Mouse (Mus musculus) kidney, embryonic 16.5 days (tissue): ENCODE measurements around the gene Elob. TPM values are rescaled to one million over a fixed set of nuclear protein-coding genes. Genes with fewer than 3 reads are reported as not detected.

Experiments used
- ATAC-seq: fragments of 200-750 bp; cut with Nextera tagmentation; 2 replicates; pipeline ENCODE4 v1.8.0; 2017; ENCODE audit warnings: moderate TSS enrichment; ENCODE audit not compliant: low FRiP score, low TSS enrichment
- H3K27ac ChIP-seq: fragments of 300-500 bp; sonication (generic); 2 replicates; pipeline ENCODE4 v1.5.1; 2014; ENCODE audit warnings: low read length
- H3K27me3 ChIP-seq: fragments of 300-500 bp; sonication (generic); 2 replicates; pipeline ENCODE4 v1.6.1; 2014; ENCODE audit warnings: low read length, control low read depth, mixed read lengths; ENCODE audit not compliant: insufficient read depth
- H3K36me3 ChIP-seq: fragments of 300-500 bp; sonication (generic); 2 replicates; pipeline ENCODE4 v1.6.1; 2014; ENCODE audit warnings: low read length, control low read depth, mixed read lengths; ENCODE audit not compliant: insufficient read depth
- H3K4me1 ChIP-seq: fragments of 300-500 bp; sonication (generic); 2 replicates; pipeline ENCODE4 v1.6.1; 2014; ENCODE audit warnings: low read length, control low read depth, mixed read lengths; ENCODE audit not compliant: insufficient read depth
- H3K4me2 ChIP-seq: fragments of 300-500 bp; sonication (generic); replicated peaks from 2 replicates; pipeline ENCODE4 v1.6.1; 2014; ENCODE audit warnings: low read depth, low read length
- H3K4me3 ChIP-seq: fragments of 300-500 bp; sonication (generic); 2 replicates; pipeline ENCODE4 v1.5.1; 2014; ENCODE audit warnings: mild to moderate bottlenecking, low read length
- H3K9ac ChIP-seq: fragments of 300-500 bp; sonication (generic); replicated peaks from 2 replicates; pipeline ENCODE4 v1.6.1; 2014; ENCODE audit warnings: low read length
- H3K9me3 ChIP-seq: fragments of 300-500 bp; sonication (generic); 2 replicates; pipeline ENCODE4 v1.6.1; 2016; ENCODE audit warnings: low read length, control low read depth
- WGBS: fragments of 180-500 bp; shearing (Covaris S2); extraction: QIAGEN DNeasy Blood & Tissue Kit; methylation state at CpG from one replicate; pipeline ENCODE4 v1.1.7; 2014; 5-methylcytosine and 5-hydroxymethylcytosine counted together
- polyA plus RNA-seq: library from polyadenylated mRNA; unstranded; fragments of >200 nt; fragmentation: Nextera tagmentation; extraction: Ambion mirVana; gene quantifications from 2 replicates; pipeline ENCODE4 v1.2.1, GENCODE M21; 2015

Gene Elob
- polyA plus RNA-seq, 1 experiment from 2014 or later = 954 TPM

GRCm38 (mm10) chr17:23854229-23854765 lies 25.4 kb upstream of the Elob start:
- no peaks in the 10 kb centered on the region for H3K36me3 ChIP-seq
- 87% methylated on average over 10 of the region's 10 CpGs for WGBS
- no peak overlapping the region for H3K4me2 ChIP-seq
- ATAC-seq = no peak
- no peaks in the 10 kb centered on the region for H3K9me3 ChIP-seq
- H3K9ac ChIP-seq = no peak overlapping the region
- H3K4me3 ChIP-seq = no peak overlapping the region
- H3K27ac ChIP-seq = no peak overlapping the region
- no peaks in the 10 kb centered on the region for H3K4me1 ChIP-seq
- H3K27me3 ChIP-seq = no peaks in the 10 kb centered on the region

DNA sequence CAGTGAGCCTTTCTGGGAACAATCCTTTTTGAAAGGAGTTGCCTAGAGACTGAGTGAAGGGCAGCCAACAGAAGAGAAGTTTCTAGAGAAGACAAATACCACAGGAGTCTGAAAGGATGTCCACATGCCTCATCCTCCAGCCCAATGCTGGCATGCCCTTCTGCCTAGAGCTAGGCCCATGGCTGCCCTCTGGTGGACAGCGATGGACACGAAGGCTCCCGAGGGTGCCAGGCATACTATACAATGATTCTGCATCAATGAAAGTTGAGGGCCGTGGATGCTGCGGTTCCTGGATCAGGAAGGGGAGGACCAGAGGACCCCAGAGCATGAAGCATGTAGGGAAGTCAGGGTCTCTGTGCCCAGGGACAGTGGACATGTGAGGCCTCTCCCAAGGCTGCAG lies 24.4 kb upstream of the Elob start:
- no peaks in the 10 kb centered on the region for H3K9me3 ChIP-seq
- WGBS = 26% methylated on average over 5 of the region's 5 CpGs
- no peaks in the 10 kb centered on the region for H3K4me1 ChIP-seq
- no peak overlapping the region for H3K4me2 ChIP-seq
- no peak for ATAC-seq
- no peak overlapping the region for H3K27ac ChIP-seq
- no peaks in the 10 kb centered on the region for H3K27me3 ChIP-seq
- H3K36me3 ChIP-seq = no peaks in the 10 kb centered on the region
- no peak overlapping the region for H3K4me3 ChIP-seq
- H3K9ac ChIP-seq = no peak overlapping the region

- H3K36me3 ChIP-seq = no peaks in the 10 kb centered on the region
- no peak overlapping the region for H3K4me3 ChIP-seq
- H3K27me3 ChIP-seq = no peaks in the 10 kb centered on the region
- no peak overlapping the region for H3K9ac ChIP-seq
- no peak overlapping the region for H3K4me2 ChIP-seq
- no peaks in the 10 kb centered on the region for H3K4me1 ChIP-seq
- WGBS = 52% methylated on average over 18 of the region's 19 CpGs
- H3K27ac ChIP-seq = no peak overlapping the region
- no peak for ATAC-seq
- H3K9me3 ChIP-seq = no peaks in the 10 kb centered on the region
Measured at GRCm38 (mm10) chr17:23850853-23851749, 22.2 kb upstream of the Elob start.

GRCm38 (mm10) chr17:23850028-23850427 lies 21.1 kb upstream of the Elob start:
- Histone ChIP-seq H3K27me3 (no peaks in the 10 kb centered on the region), H3K9me3 (no peaks in the 10 kb centered on the region), H3K36me3 (no peaks in the 10 kb centered on the region), H3K4me1 (no peaks in the 10 kb centered on the region), H3K9ac (no peak overlapping the region), H3K4me3 (no peak overlapping the region), H3K27ac (no peak overlapping the region), H3K4me2 (no peak overlapping the region)
- no peak for ATAC-seq
- WGBS = 65% methylated on average over 2 of the region's 2 CpGs

DNA sequence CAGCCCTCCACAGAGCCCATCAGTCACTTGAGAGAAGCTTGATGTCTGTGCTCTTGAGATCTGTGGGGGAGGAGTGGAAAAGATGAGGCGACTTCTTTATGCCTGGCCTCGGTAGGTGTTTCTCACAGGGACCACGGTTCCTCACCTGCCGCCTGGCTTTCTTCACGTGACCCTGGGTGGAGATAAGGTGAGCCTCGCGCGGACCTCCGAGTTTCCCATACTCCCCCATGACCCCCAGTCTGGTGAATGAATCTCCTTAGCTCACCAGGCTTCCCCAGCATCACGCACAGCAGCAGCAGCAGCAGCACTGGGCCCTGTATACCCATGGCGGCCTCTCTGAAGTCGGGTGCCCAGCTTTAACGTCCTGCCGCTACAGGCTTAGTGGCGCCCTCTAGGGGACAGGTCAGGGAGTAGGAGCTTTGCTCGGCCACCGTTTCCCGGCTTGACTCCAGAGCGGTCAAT lies 14.9 kb upstream of the Elob start, which contains the start of the genes Prss32 and Prss41:
Prss32 (plus strand) TSS at position 44 of the 462 bp plus-strand sequence.
Prss41 (minus strand) TSS at position 361 of the 462 bp plus-strand sequence.
- ATAC-seq = peak; percentile 44; the same call in 1 of the 2 replicates
- H3K4me1 ChIP-seq = 0 out of 2 replicates have a peak, but pooled peaks cover 6% of the 10 kb centered on the region
- H3K4me2 ChIP-seq = peak within 1 kb of the TSS; percentile 47
- H3K9ac ChIP-seq = peak within 1 kb of the TSS; percentile 39; the same call in 1 of the 2 replicates
- no peak within 1 kb of the TSS for H3K27ac ChIP-seq
- H3K4me3 ChIP-seq = peak within 1 kb of the TSS; percentile 24
- no peaks in the 10 kb centered on the region for H3K27me3 ChIP-seq
- no peaks in the 10 kb centered on the region for H3K9me3 ChIP-seq
- no peaks in the 10 kb centered on the region for H3K36me3 ChIP-seq
- 10% methylated on average over 19 of the region's 19 CpGs for WGBS

DNA sequence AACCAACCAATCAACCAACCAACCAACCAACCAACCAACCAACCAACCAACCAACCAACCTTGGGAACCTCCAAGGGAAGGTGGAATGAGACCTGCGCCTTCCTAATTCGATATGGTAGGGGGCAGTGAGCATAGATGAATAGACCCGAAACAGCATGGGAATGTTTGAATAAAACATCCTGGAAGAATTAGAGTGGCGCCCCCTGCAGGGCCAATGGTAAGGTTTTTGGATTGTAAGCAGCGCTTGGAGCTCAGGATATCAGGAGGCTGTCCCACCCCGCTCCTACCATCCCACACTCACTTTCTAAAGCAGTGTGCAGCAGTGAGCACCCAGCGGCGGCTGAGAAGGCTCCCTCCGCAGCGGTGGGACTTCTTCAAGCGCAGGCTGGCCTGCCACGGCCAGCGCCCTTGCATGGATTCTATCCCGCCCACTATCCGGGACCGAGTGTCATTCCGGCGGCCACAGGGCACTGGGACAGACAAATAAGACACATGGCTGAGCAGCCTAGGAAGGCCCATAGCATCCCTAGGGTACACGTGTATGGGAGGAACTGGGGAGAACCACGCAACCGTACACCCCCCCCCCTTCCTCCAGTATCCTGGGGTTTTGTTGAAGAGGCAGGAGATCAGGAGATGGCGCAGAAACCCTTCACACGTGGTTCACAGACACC lies 14.3 kb upstream of the Elob start:
- peak overlapping the region; percentile 24; the same call in 1 of the 2 replicates for H3K4me3 ChIP-seq
- H3K27me3 ChIP-seq = no peaks in the 10 kb centered on the region
- no peaks in the 10 kb centered on the region for H3K9me3 ChIP-seq
- 47% methylated on average over 23 of the region's 23 CpGs for WGBS
- H3K27ac ChIP-seq = no peak overlapping the region
- peak overlapping the region; percentile 47 for H3K4me2 ChIP-seq
- peak overlapping the region; percentile 39; the same call in 1 of the 2 replicates for H3K9ac ChIP-seq
- no peaks in the 10 kb centered on the region for H3K36me3 ChIP-seq
- 0 out of 2 replicates have a peak, but pooled peaks have one; percentile 40 for ATAC-seq
- H3K4me1 ChIP-seq = 0 out of 2 replicates have a peak, but pooled peaks cover 6% of the 10 kb centered on the region

DNA sequence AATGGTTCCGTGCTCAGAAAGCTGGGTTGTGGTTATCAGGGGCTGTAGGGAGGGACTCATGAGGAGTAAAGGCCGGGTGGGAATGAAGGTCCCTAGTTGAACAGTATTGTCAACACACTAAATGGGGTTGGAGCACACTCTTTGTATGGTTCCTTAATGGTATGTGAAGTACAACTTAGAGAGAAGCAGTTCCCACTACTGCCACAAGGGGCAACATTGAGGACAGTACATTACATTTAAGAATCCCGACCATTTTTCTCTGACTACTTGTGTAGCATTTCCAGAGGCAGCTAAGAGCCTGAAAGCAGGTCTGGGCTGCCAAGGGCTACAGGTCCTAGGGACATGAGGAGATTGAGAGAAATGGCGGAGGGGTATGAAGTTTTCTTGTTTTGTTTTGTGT lies 12.2 kb upstream of the Elob start:
- Histone ChIP-seq H3K27me3 (no peaks in the 10 kb centered on the region), H3K36me3 (no peaks in the 10 kb centered on the region), H3K4me3 (no peak overlapping the region), H3K9me3 (no peaks in the 10 kb centered on the region), H3K4me2 (no peak overlapping the region), H3K27ac (no peak overlapping the region), H3K9ac (no peak overlapping the region), H3K4me1 (0 out of 2 replicates have a peak, but pooled peaks cover 6% of the 10 kb centered on the region)
- WGBS = 37% methylated on average over 4 of the region's 4 CpGs
- ATAC-seq = no peak

DNA sequence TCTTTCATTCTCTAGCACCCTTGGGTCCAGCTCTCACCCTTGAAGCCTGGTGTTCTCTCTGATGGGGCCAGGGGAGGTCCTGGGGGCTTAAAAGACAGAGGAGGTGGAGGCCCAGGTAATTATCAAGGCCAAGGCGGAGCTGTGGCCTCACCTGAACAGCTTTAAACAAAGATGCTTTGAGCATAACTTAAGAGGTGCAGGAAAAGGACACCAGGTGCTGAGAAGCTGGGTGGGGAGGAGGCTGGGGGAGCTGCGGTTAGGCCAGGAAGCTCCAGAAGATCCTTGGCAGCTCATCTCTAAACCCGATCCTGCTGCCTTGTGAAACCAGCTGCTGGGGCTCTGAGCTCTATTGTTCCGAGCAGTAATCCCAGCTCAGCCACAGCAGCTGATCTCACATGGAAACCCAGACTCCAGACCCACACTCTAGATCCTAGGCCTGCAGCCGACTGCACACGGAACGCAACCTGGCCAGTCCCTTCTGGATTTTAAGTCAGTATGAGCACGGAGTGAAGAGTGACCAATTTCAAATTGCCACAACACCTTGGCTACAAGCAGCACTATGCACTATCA lies 7.2 kb upstream of the Elob start, which contains the start of gene Prss33:
Prss33 (minus strand) TSS at position 51 of the 570 bp plus-strand sequence.
- Histone ChIP-seq H3K27ac (no peak within 1 kb of the TSS), H3K27me3 (0 out of 2 replicates have a peak, but pooled peaks cover 4% of the 10 kb centered on the region), H3K36me3 (no peaks in the 10 kb centered on the region), H3K4me3 (no peak within 1 kb of the TSS), H3K9me3 (no peaks in the 10 kb centered on the region), H3K9ac (no peak within 1 kb of the TSS), H3K4me2 (no peak within 1 kb of the TSS), H3K4me1 (no peaks in the 10 kb centered on the region)
- ATAC-seq = no peak
- 77% methylated on average over 8 of the region's 8 CpGs for WGBS

- ATAC-seq = no peak
- peaks cover 11% of the 10 kb centered on the region for H3K4me1 ChIP-seq
- peaks cover 10% of the 10 kb centered on the region for H3K36me3 ChIP-seq
- H3K4me2 ChIP-seq = no peak overlapping the region
- 0 out of 2 replicates have a peak, but pooled peaks cover 4% of the 10 kb centered on the region for H3K27me3 ChIP-seq
- 89% methylated on average over 1 of the region's 1 CpGs for WGBS
- no peaks in the 10 kb centered on the region for H3K9me3 ChIP-seq
- no peak overlapping the region for H3K27ac ChIP-seq
- no peak overlapping the region for H3K4me3 ChIP-seq
- no peak overlapping the region for H3K9ac ChIP-seq
Measured at GRCm38 (mm10) chr17:23831201-23831600, 2.3 kb upstream of the Elob start.
